Mouse (Mus musculus): ENCODE measurements around the gene Dnph1. TPM values are rescaled to one million over a fixed set of nuclear protein-coding genes. Genes with fewer than 3 reads are reported as not detected.

The Dnph1 gene
- total RNA-seq, 2 experiments from 2014 or later, result 6.0 to 6.2 TPM

GRCm38 (mm10) chr17:46547923-46548322, 51.4 kb downstream of the Dnph1 start:
- no peak for DNase-seq (ENCODE audit: extremely low spot score in 1 of 2, low spot score in 2 of 2)
- intact Hi-C loops (cut with DNase I), result loop anchor here (5.0 kb wide), 1 partner anchor 79 kb away; the partner anchor contains the start of gene Ptk7

GRCm38 (mm10) chr17:46548741-46549140, 52.2 kb downstream of the Dnph1 start:
- intact Hi-C loops (cut with DNase I), result loop anchor here (5.0 kb wide), 1 partner anchor 79 kb away; the partner anchor contains the start of gene Ptk7
- DNase-seq (ENCODE audit: extremely low spot score in 1 of 2, low spot score in 2 of 2), result no peak

GRCm38 (mm10) chr17:46549193-46549592, 52.7 kb downstream of the Dnph1 start:
- intact Hi-C loops (cut with DNase I), result loop anchor here (5.0 kb wide), 1 partner anchor 78 kb away; the partner anchor contains the start of gene Ptk7
- peak in 1 of 2 experiments; percentile 76 for DNase-seq (ENCODE audit: extremely low spot score in 1 of 2, low spot score in 2 of 2)

Other genes with a start within 250 kb of the Dnph1 start
- gene Polr1c, start 248.7 kb upstream of the Dnph1 start, total RNA-seq (2021), result 10 to 100 TPM; 38.3 to 42.7 TPM
- gene Yipf3, start 248.6 kb upstream of the Dnph1 start, total RNA-seq (2021), result 10 to 100 TPM; 73.6 to 83.9 TPM
- 100 to 1,000 TPM; 101 to 103 TPM for gene Lrrc73, start 243.2 kb upstream of the Dnph1 start, total RNA-seq (2021)
- 10 to 100 TPM; 33.2 to 37.8 TPM for gene Tjap1, start 213.7 kb upstream of the Dnph1 start, total RNA-seq (2021)
- 10 to 100 TPM; 52.1 to 52.5 TPM for gene Dlk2, start 199.3 kb upstream of the Dnph1 start, total RNA-seq (2021)
- gene Abcc10, start 168.4 kb upstream of the Dnph1 start, total RNA-seq (2021), result 1 to 10 TPM; 8.1 to 8.7 TPM
- 10 to 100 TPM; 78.2 to 79.2 TPM for gene Zfp318, start 113.0 kb upstream of the Dnph1 start, total RNA-seq (2021)
- 1 to 10 TPM; 3.1 to 5.9 TPM for gene Crip3, start 67.8 kb upstream of the Dnph1 start, total RNA-seq (2021)
- under 1 TPM; 0.26 to 0.75 TPM for gene Slc22a7, start 58.3 kb upstream of the Dnph1 start, total RNA-seq (2021)
- 100 to 1,000 TPM; 115 to 117 TPM for gene Ttbk1, start 9.0 kb upstream of the Dnph1 start, total RNA-seq (2021)
- 10 to 100 TPM; 41.7 to 43.5 TPM for gene Cul9, start 49.7 kb downstream of the Dnph1 start, total RNA-seq (2021)
- 10 to 100 TPM; 39.9 to 44.9 TPM for gene Srf, start 59.5 kb downstream of the Dnph1 start, total RNA-seq (2021)
- 10 to 100 TPM; 18.5 to 18.8 TPM for gene Ptk7, start 132.8 kb downstream of the Dnph1 start, total RNA-seq (2021)
- 10 to 100 TPM; 14.7 to 15.0 TPM for gene Klc4, start 149.3 kb downstream of the Dnph1 start, total RNA-seq (2021)
- gene Mrpl2, start 149.5 kb downstream of the Dnph1 start, total RNA-seq (2021), result 10 to 100 TPM; 44.6 to 50.5 TPM
- 10 to 100 TPM; 39.3 to 46.5 TPM for gene Cul7, start 153.6 kb downstream of the Dnph1 start, total RNA-seq (2021)
- 10 to 100 TPM; 14.8 to 19.3 TPM for gene Rrp36, start 177.6 kb downstream of the Dnph1 start, total RNA-seq (2021)
- gene Mea1, start 182.1 kb downstream of the Dnph1 start, total RNA-seq (2021), result 100 to 1,000 TPM; 124 to 130 TPM
- 100 to 1,000 TPM; 175 to 180 TPM for gene Klhdc3, start 184.2 kb downstream of the Dnph1 start, total RNA-seq (2021)
- 10 to 100 TPM; 96.4 to 98.5 TPM for gene Ppp2r5d, start 208.4 kb downstream of the Dnph1 start, total RNA-seq (2021)
- 10 to 100 TPM; 28.9 to 29.4 TPM for gene Pex6, start 214.8 kb downstream of the Dnph1 start, total RNA-seq (2021)
- under 1 TPM in 1 of 2 experiments, not detected in 1; 0.69 TPM for gene Gnmt, start 232.5 kb downstream of the Dnph1 start, total RNA-seq (2021)